28 mouse cellular contexts compared by ENCODE assay signal in genomic region chr8:10200042-10200441, GRCm38 (mm10). TPM values are rescaled to one million over a fixed set of nuclear protein-coding genes. Genes with fewer than 3 reads are reported as not detected.
A peak's percentile ranks its signal among the peaks of the same experiment; 100 is the strongest.
DNase-seq lines count a peak whose midpoint lies in the region; ATAC-seq and TF ChIP-seq lines count a peak whose summit lies in the region.
"Had no signal": no experiment of that assay in that cellular context is flagged by ENCODE, and none has a peak within 500 bp of the region (broad histone marks: within the 10 kb centered on the region; RNA-seq: fewer than 3 reads in every experiment).

No protein-coding gene starts in this region.

- TF ChIP-seq CTCF in hindbrain, postnatal 0 days (IDR thresholded peaks at IDR 0.05; ENCODE audit: low read depth), result no peak
- no peak for TF ChIP-seq CTCF in liver, postnatal 0 days (IDR thresholded peaks at IDR 0.05; ENCODE audit: low read depth)
- TF ChIP-seq CTCF in stomach, postnatal 0 days (IDR thresholded peaks at IDR 0.05; ENCODE audit: low read depth), result no peak

- 0 out of 2 replicates have a peak, but pooled peaks cover 3% of the 10 kb centered on the region for H3K4me1 ChIP-seq in hindbrain, postnatal 0 days (ENCODE audit: insufficient read depth, low read length)
- peaks cover 12% of the 10 kb centered on the region for H3K4me1 ChIP-seq in hindbrain, embryonic 12.5 days
- no peaks in the 10 kb centered on the region for H3K4me1 ChIP-seq in liver, embryonic 11.5 days (replicated peaks; ENCODE audit: control insufficient read depth, insufficient read depth, low read length)
- no peaks in the 10 kb centered on the region for H3K4me1 ChIP-seq in liver, postnatal 0 days (ENCODE audit: insufficient read depth)
- H3K4me1 ChIP-seq in stomach, postnatal 0 days (replicated peaks; ENCODE audit: control insufficient read depth, insufficient read depth), result no peaks in the 10 kb centered on the region
- H3K4me1 ChIP-seq: heart, embryonic 15.5 days; liver, embryonic 15.5 days; lung, embryonic 15.5 days had no signal

- WGBS in hindbrain, postnatal 0 days, result 72% methylated on average over 8 of the region's 8 CpGs
- WGBS in hindbrain, embryonic 12.5 days, result 81% methylated on average over 8 of the region's 8 CpGs
- WGBS in liver, embryonic 11.5 days, result 70% methylated on average over 8 of the region's 8 CpGs
- WGBS in liver, postnatal 0 days (ENCODE audit: insufficient replicate concordance), result 66% methylated on average over 8 of the region's 8 CpGs
- 48% methylated on average over 8 of the region's 8 CpGs for WGBS in stomach, postnatal 0 days

- DNase-seq in hindbrain, postnatal 0 days (ENCODE audit: low spot score), result no peak
- peak; percentile 16 for DNase-seq in liver, embryonic 11.5 days (ENCODE audit: low spot score)
- no peak for DNase-seq in liver, postnatal 0 days
- DNase-seq in kidney, postnatal 10 days, result peak; percentile 28
- DNase-seq in stomach, postnatal 0 days (ENCODE audit: low spot score), result no peak
- no peak for DNase-seq in heart, adult 9 months (ENCODE audit: low spot score in 2 of 2)
- no peak for DNase-seq in gastrocnemius, postnatal 10 days
- DNase-seq: gastrocnemius, postnatal 14 days; heart, postnatal 36 days; liver; thymus, adult 18-20 months; thymus, postnatal 25 days had no signal

- no peaks in the 10 kb centered on the region for H3K9me3 ChIP-seq in hindbrain, postnatal 0 days (ENCODE audit: low read length)
- H3K9me3 ChIP-seq in hindbrain, embryonic 12.5 days (replicated peaks), result no peaks in the 10 kb centered on the region
- no peaks in the 10 kb centered on the region for H3K9me3 ChIP-seq in liver, embryonic 11.5 days (ENCODE audit: control insufficient read depth, low read length)
- no peaks in the 10 kb centered on the region for H3K9me3 ChIP-seq in liver, postnatal 0 days (ENCODE audit: low read length)
- no peaks in the 10 kb centered on the region for H3K9me3 ChIP-seq in stomach, postnatal 0 days (ENCODE audit: control insufficient read depth, low read length)
- H3K9me3 ChIP-seq: heart, embryonic 10.5 days; heart, embryonic 15.5 days; hindbrain, embryonic 13.5 days; liver, embryonic 15.5 days; lung, embryonic 15.5 days; midbrain, embryonic 10.5 days; neural tube, embryonic 12.5 days had no signal

- H3K27me3 ChIP-seq in hindbrain, postnatal 0 days (ENCODE audit: insufficient read depth, low read length), result no peaks in the 10 kb centered on the region
- H3K27me3 ChIP-seq in hindbrain, embryonic 12.5 days, result peaks cover 16% of the 10 kb centered on the region; the same call in 1 of the 2 replicates
- no peaks in the 10 kb centered on the region for H3K27me3 ChIP-seq in liver, embryonic 11.5 days (replicated peaks; ENCODE audit: control insufficient read depth, insufficient read depth, low read length)
- no peaks in the 10 kb centered on the region for H3K27me3 ChIP-seq in liver, postnatal 0 days (ENCODE audit: insufficient read depth, low read length)
- H3K27me3 ChIP-seq in stomach, postnatal 0 days (ENCODE audit: control insufficient read depth, insufficient read depth, low read length), result no peaks in the 10 kb centered on the region
- H3K27me3 ChIP-seq: heart, embryonic 15.5 days; liver, embryonic 15.5 days; lung, embryonic 15.5 days had no signal

- no peaks in the 10 kb centered on the region for H3K36me3 ChIP-seq in hindbrain, postnatal 0 days (ENCODE audit: insufficient read depth, low read length)
- H3K36me3 ChIP-seq in hindbrain, embryonic 12.5 days, result no peaks in the 10 kb centered on the region
- H3K36me3 ChIP-seq in liver, embryonic 11.5 days (ENCODE audit: control insufficient read depth, insufficient read depth, low read length), result no peaks in the 10 kb centered on the region
- no peaks in the 10 kb centered on the region for H3K36me3 ChIP-seq in liver, postnatal 0 days (replicated peaks; ENCODE audit: insufficient read depth, low read length)
- no peaks in the 10 kb centered on the region for H3K36me3 ChIP-seq in stomach, postnatal 0 days (ENCODE audit: control insufficient read depth, insufficient read depth, low read length)
- H3K36me3 ChIP-seq: heart, embryonic 10.5 days; heart, embryonic 15.5 days; hindbrain, embryonic 13.5 days; liver, embryonic 15.5 days; lung, embryonic 15.5 days; midbrain, embryonic 10.5 days; neural tube, embryonic 12.5 days had no signal

- no peak for TF ChIP-seq EP300 in liver, postnatal 0 days (IDR thresholded peaks at IDR 0.05; ENCODE audit: low read depth)
- TF ChIP-seq EP300 in stomach, postnatal 0 days (optimal IDR thresholded peaks at IDR 0.05), result no peak

- no peak overlapping the region for H3K4me2 ChIP-seq in hindbrain, postnatal 0 days (ENCODE audit: low read depth, low read length)
- H3K4me2 ChIP-seq in hindbrain, embryonic 12.5 days (replicated peaks), result no peak overlapping the region
- H3K4me2 ChIP-seq in liver, embryonic 11.5 days, result no peak overlapping the region
- no peak overlapping the region for H3K4me2 ChIP-seq in liver, postnatal 0 days (ENCODE audit: low read depth, low read length)
- H3K4me2 ChIP-seq in stomach, postnatal 0 days (replicated peaks; ENCODE audit: low read depth), result no peak overlapping the region
- H3K4me2 ChIP-seq: heart, embryonic 15.5 days; hindbrain, embryonic 13.5 days; liver, embryonic 15.5 days; lung, embryonic 15.5 days; neural tube, embryonic 12.5 days had no signal

- no peak for ATAC-seq in hindbrain, postnatal 0 days
- no peak for ATAC-seq in hindbrain, embryonic 12.5 days (ENCODE audit: low FRiP score)
- no peak for ATAC-seq in liver, embryonic 11.5 days (replicated peaks; ENCODE audit: low FRiP score)
- no peak for ATAC-seq in liver, postnatal 0 days
- ATAC-seq in stomach, postnatal 0 days (ENCODE audit: low FRiP score, low TSS enrichment), result peak; percentile 48; the same call in 1 of the 2 replicates
- ATAC-seq: intestine, postnatal 0 days; Patski had no signal

- no peak overlapping the region for H3K9ac ChIP-seq in hindbrain, postnatal 0 days (replicated peaks; ENCODE audit: low read length)
- H3K9ac ChIP-seq in hindbrain, embryonic 12.5 days, result no peak overlapping the region
- H3K9ac ChIP-seq in liver, embryonic 11.5 days (ENCODE audit: low read depth, low read length), result no peak overlapping the region
- no peak overlapping the region for H3K9ac ChIP-seq in liver, postnatal 0 days (replicated peaks)
- no peak overlapping the region for H3K9ac ChIP-seq in stomach, postnatal 0 days (ENCODE audit: low read length)
- H3K9ac ChIP-seq: forebrain, postnatal 0 days; heart, embryonic 15.5 days; hindbrain, embryonic 13.5 days; liver, embryonic 15.5 days; lung, embryonic 15.5 days; neural tube, embryonic 12.5 days had no signal

- H3K4me3 ChIP-seq in hindbrain, postnatal 0 days (ENCODE audit: low read length), result no peak overlapping the region
- H3K4me3 ChIP-seq in hindbrain, embryonic 12.5 days, result no peak overlapping the region
- no peak overlapping the region for H3K4me3 ChIP-seq in liver, embryonic 11.5 days (ENCODE audit: low read depth, low read length)
- H3K4me3 ChIP-seq in liver, postnatal 0 days (ENCODE audit: low read depth, low read length), result no peak overlapping the region
- no peak overlapping the region for H3K4me3 ChIP-seq in stomach, postnatal 0 days (ENCODE audit: low read depth, low read length)
- H3K4me3 ChIP-seq: erythroblast, embryonic 14.5 days; heart, embryonic 10.5 days; heart, embryonic 15.5 days; hindbrain, embryonic 13.5 days; liver, embryonic 15.5 days; lung, embryonic 15.5 days; midbrain, embryonic 10.5 days; myocyte; neural tube, embryonic 12.5 days had no signal

- 0 out of 2 replicates have a peak overlapping the region, but pooled peaks have one; percentile 15 for H3K27ac ChIP-seq in hindbrain, postnatal 0 days
- no peak overlapping the region for H3K27ac ChIP-seq in hindbrain, embryonic 12.5 days
- H3K27ac ChIP-seq in liver, embryonic 11.5 days (ENCODE audit: low read depth, low read length), result no peak overlapping the region
- no peak overlapping the region for H3K27ac ChIP-seq in liver, postnatal 0 days (ENCODE audit: low read depth)
- no peak overlapping the region for H3K27ac ChIP-seq in stomach, postnatal 0 days (replicated peaks)
- H3K27ac ChIP-seq: heart, embryonic 10.5 days; heart, embryonic 15.5 days; hindbrain, embryonic 13.5 days; liver, embryonic 15.5 days; lung, embryonic 15.5 days; midbrain, embryonic 10.5 days; neural tube, embryonic 12.5 days had no signal

RNA-seq across cellular contexts. Expression of gene Myo16, which starts 46.3 kb away (rescaled TPM):
- 71.2 and 71.8 TPM in 2 replicates for total RNA-seq in hindbrain, postnatal 0 days (2014; rRNA removed)
- polyA plus RNA-seq in hindbrain, postnatal 0 days (2015; fragmentation: Nextera tagmentation; extraction: Ambion mirVana), result 8.1 and 8.7 TPM in 2 replicates
- 3.7 and 4.3 TPM in 2 replicates for polyA plus RNA-seq in hindbrain, embryonic 12.5 days (2016; fragmentation: Nextera tagmentation; extraction: Ambion mirVana)
- 0.07 and 0.08 TPM in 2 replicates for polyA plus RNA-seq in liver, embryonic 11.5 days (2014; fragmentation: Nextera tagmentation; extraction: Ambion mirVana)
- polyA plus RNA-seq in liver, postnatal 0 days (2015; fragmentation: Nextera tagmentation; extraction: Ambion mirVana), result 0.01 TPM in 1 of 2 replicates, not detected in the other
- polyA plus RNA-seq in stomach, postnatal 0 days (2015; fragmentation: Nextera tagmentation; extraction: Ambion mirVana), result 1.5 and 1.7 TPM in 2 replicates
- 1 to 10 TPM; 3.9 to 5.3 TPM for total RNA-seq in gastrocnemius, postnatal 10 days (2021)
- total RNA-seq: granulocyte monocyte progenitor cell, adult 5-6 weeks; megakaryocyte progenitor cell, adult 5-6 weeks; MEL had no signal
- polyA plus RNA-seq: erythroblast, embryonic 14.5 days; intestine, postnatal 0 days had no signal

Comparison
In these comparisons a context has a peak if more than half of its experiments do, and no peak if none do; other contexts are left out.
1. DNase-seq: peak in liver, embryonic 11.5 days (single experiment) and kidney, postnatal 10 days (single experiment); none in hindbrain, postnatal 0 days (single experiment), liver, postnatal 0 days (single experiment), stomach, postnatal 0 days (single experiment), heart, adult 9 months (0 of 2) and gastrocnemius, postnatal 10 days (single experiment).